In the genomic region with DNA sequence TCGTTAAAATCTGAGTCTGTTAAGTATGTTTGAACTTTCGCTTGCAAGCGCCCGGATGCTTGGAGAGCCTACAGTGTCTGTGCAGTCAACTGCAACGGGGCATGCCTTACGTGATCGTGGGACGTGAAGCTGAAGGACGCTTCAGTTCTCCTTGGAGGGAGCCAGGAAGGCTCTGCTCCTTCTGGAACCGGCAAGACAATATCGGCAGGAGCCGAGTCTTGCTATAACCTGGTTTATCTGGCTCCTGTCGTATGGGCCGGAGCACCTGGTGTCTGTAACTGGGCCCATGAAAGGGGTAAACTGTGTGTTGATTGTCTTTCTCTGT, we compare ENCODE assay signal across 16 mouse cellular contexts.
DNase-seq lines count a peak whose midpoint lies in the region; ATAC-seq and TF ChIP-seq lines count a peak whose summit lies in the region.
"Had no signal": no experiment of that assay in that cellular context is flagged by ENCODE, and none has a peak within 500 bp of the region (broad histone marks: within the 10 kb centered on the region; RNA-seq: fewer than 3 reads in every experiment).

No protein-coding gene starts in this region.

- H3K79me2 ChIP-seq in heart, adult 2 months (replicated peaks; ENCODE audit: control insufficient read depth, insufficient read depth, low read length): no peaks in the 10 kb centered on the region

- no peak for DNase-seq in heart, adult 2 months
- no peak for DNase-seq in midbrain, embryonic 10.5 days (ENCODE audit: low spot score)
- DNase-seq in midbrain, embryonic 11.5 days (ENCODE audit: low spot score, missing footprints): no peak
- no peak for DNase-seq in gastrocnemius, adult 18-20 months (ENCODE audit: low spot score)
- DNase-seq: adrenal gland, postnatal 25 days; cerebellum, adult 9-11 months; embryo, embryonic 11 days; lung, postnatal 36 days; right cerebral cortex, postnatal 4 days; thymus, adult 18-20 months had no signal

- intact Hi-C loops in heart, adult 2 months (cut with DNase I): no loop called here

- 78% methylated on average over 14 of the region's 14 CpGs for WGBS in heart, embryonic 15.5 days
- 80% methylated on average over 14 of the region's 14 CpGs for WGBS in heart, adult 2 months
- 72% methylated on average over 14 of the region's 14 CpGs for WGBS in midbrain, embryonic 10.5 days
- WGBS in midbrain, embryonic 11.5 days: 73% methylated on average over 14 of the region's 14 CpGs
- 75% methylated on average over 14 of the region's 14 CpGs for WGBS in hindbrain, embryonic 15.5 days
- WGBS in intestine, postnatal 0 days: 81% methylated on average over 14 of the region's 14 CpGs

- H3K4me1 ChIP-seq in heart, embryonic 15.5 days (replicated peaks): 0 out of 2 replicates have a peak, but pooled peaks cover 3% of the 10 kb centered on the region
- no peaks in the 10 kb centered on the region for H3K4me1 ChIP-seq in heart, adult 2 months (ENCODE audit: control insufficient read depth, insufficient read depth, low read length)
- peaks cover 24% of the 10 kb centered on the region for H3K4me1 ChIP-seq in midbrain, embryonic 10.5 days
- peaks cover 6% of the 10 kb centered on the region for H3K4me1 ChIP-seq in midbrain, embryonic 11.5 days (ENCODE audit: control insufficient read depth, insufficient read depth, low read length)
- H3K4me1 ChIP-seq in hindbrain, embryonic 15.5 days (replicated peaks): peaks cover 15% of the 10 kb centered on the region
- H3K4me1 ChIP-seq in intestine, postnatal 0 days (replicated peaks; ENCODE audit: control insufficient read depth, insufficient read depth, low read length): no peaks in the 10 kb centered on the region

- no peaks in the 10 kb centered on the region for H3K9me3 ChIP-seq in heart, embryonic 15.5 days (replicated peaks)
- H3K9me3 ChIP-seq in midbrain, embryonic 10.5 days (replicated peaks): 0 out of 2 replicates have a peak, but pooled peaks cover 6% of the 10 kb centered on the region
- no peaks in the 10 kb centered on the region for H3K9me3 ChIP-seq in midbrain, embryonic 11.5 days (ENCODE audit: control insufficient read depth, low read length)
- no peaks in the 10 kb centered on the region for H3K9me3 ChIP-seq in hindbrain, embryonic 15.5 days
- H3K9me3 ChIP-seq in intestine, postnatal 0 days (ENCODE audit: control insufficient read depth): no peaks in the 10 kb centered on the region

- no peaks in the 10 kb centered on the region for H3K36me3 ChIP-seq in heart, embryonic 15.5 days
- H3K36me3 ChIP-seq in heart, adult 2 months (ENCODE audit: control insufficient read depth, insufficient read depth, low read length): no peaks in the 10 kb centered on the region
- no peaks in the 10 kb centered on the region for H3K36me3 ChIP-seq in midbrain, embryonic 10.5 days
- H3K36me3 ChIP-seq in midbrain, embryonic 11.5 days (ENCODE audit: control insufficient read depth, insufficient read depth, low read length): no peaks in the 10 kb centered on the region
- no peaks in the 10 kb centered on the region for H3K36me3 ChIP-seq in hindbrain, embryonic 15.5 days
- H3K36me3 ChIP-seq in intestine, postnatal 0 days (ENCODE audit: control insufficient read depth, insufficient read depth): no peaks in the 10 kb centered on the region

- TF ChIP-seq CTCF in heart, adult 2 months (IDR thresholded peaks at IDR 0.05): no peak
- no peak for TF ChIP-seq CTCF in intestine, postnatal 0 days (IDR thresholded peaks at IDR 0.05; ENCODE audit: low read depth)

- 0 out of 2 replicates have a peak overlapping the region, but pooled peaks have one; percentile 13 for H3K4me2 ChIP-seq in heart, embryonic 15.5 days
- H3K4me2 ChIP-seq in midbrain, embryonic 11.5 days: no peak overlapping the region
- peak overlapping the region; percentile 45 for H3K4me2 ChIP-seq in hindbrain, embryonic 15.5 days
- H3K4me2 ChIP-seq in intestine, postnatal 0 days (replicated peaks; ENCODE audit: low read depth): no peak overlapping the region

- no peak for TF ChIP-seq EP300 in heart, adult 2 months (IDR thresholded peaks at IDR 0.05; ENCODE audit: insufficient read depth, low read depth, low read length)

- no peak overlapping the region for H3K4me3 ChIP-seq in heart, embryonic 15.5 days
- no peak overlapping the region for H3K4me3 ChIP-seq in heart, adult 2 months
- H3K4me3 ChIP-seq in midbrain, embryonic 10.5 days: peak overlapping the region; percentile 29; the same call in 1 of the 2 replicates
- H3K4me3 ChIP-seq in midbrain, embryonic 11.5 days (ENCODE audit: low read depth, low read length): no peak overlapping the region
- H3K4me3 ChIP-seq in hindbrain, embryonic 15.5 days: no peak overlapping the region
- no peak overlapping the region for H3K4me3 ChIP-seq in intestine, postnatal 0 days (ENCODE audit: low read depth, low read length)
- H3K4me3 ChIP-seq: left cerebral cortex, adult 2 months had no signal

- H3K9ac ChIP-seq in heart, embryonic 15.5 days: no peak overlapping the region
- H3K9ac ChIP-seq in heart, adult 2 months (ENCODE audit: low read depth, low read length): no peak overlapping the region
- H3K9ac ChIP-seq in midbrain, embryonic 11.5 days (ENCODE audit: low read length): no peak overlapping the region
- H3K9ac ChIP-seq in hindbrain, embryonic 15.5 days: no peak overlapping the region
- no peak overlapping the region for H3K9ac ChIP-seq in intestine, postnatal 0 days (ENCODE audit: low read depth, low read length)
- H3K9ac ChIP-seq: liver, embryonic 14.5 days had no signal

- ATAC-seq in heart, embryonic 15.5 days (replicated peaks; ENCODE audit: insufficient number of reproducible peaks, insufficient read depth, low FRiP score, low read depth): no peak
- no peak for ATAC-seq in midbrain, embryonic 11.5 days (ENCODE audit: low FRiP score)
- no peak for ATAC-seq in hindbrain, embryonic 15.5 days (ENCODE audit: low FRiP score, low read depth)
- ATAC-seq in intestine, postnatal 0 days: no peak
- ATAC-seq: activated CD4-positive, CD25-positive, alpha-beta regulatory T cell, adult 4 months had no signal

- no peak for TF ChIP-seq POLR2A in heart, adult 2 months (IDR thresholded peaks at IDR 0.05; ENCODE audit: insufficient read depth, low read depth, low read length)

- no peak overlapping the region for H3K27ac ChIP-seq in heart, embryonic 15.5 days
- no peak overlapping the region for H3K27ac ChIP-seq in heart, adult 2 months
- no peak overlapping the region for H3K27ac ChIP-seq in midbrain, embryonic 10.5 days (replicated peaks)
- no peak overlapping the region for H3K27ac ChIP-seq in midbrain, embryonic 11.5 days (ENCODE audit: low read depth, low read length)
- no peak overlapping the region for H3K27ac ChIP-seq in hindbrain, embryonic 15.5 days (replicated peaks)
- no peak overlapping the region for H3K27ac ChIP-seq in intestine, postnatal 0 days (ENCODE audit: low read depth, low read length)
- H3K27ac ChIP-seq: left cerebral cortex, adult 2 months; liver, embryonic 14.5 days had no signal

- H3K27me3 ChIP-seq in heart, embryonic 15.5 days: no peaks in the 10 kb centered on the region
- no peaks in the 10 kb centered on the region for H3K27me3 ChIP-seq in heart, adult 2 months (ENCODE audit: control insufficient read depth, insufficient read depth, low read length)
- H3K27me3 ChIP-seq in midbrain, embryonic 10.5 days (ENCODE audit: low read depth, poor library complexity, severe bottlenecking): peaks cover 9% of the 10 kb centered on the region; the same call in 1 of the 2 replicates
- no peaks in the 10 kb centered on the region for H3K27me3 ChIP-seq in midbrain, embryonic 11.5 days (ENCODE audit: control insufficient read depth, insufficient read depth, low read length)
- no peaks in the 10 kb centered on the region for H3K27me3 ChIP-seq in hindbrain, embryonic 15.5 days
- H3K27me3 ChIP-seq in intestine, postnatal 0 days (replicated peaks; ENCODE audit: control insufficient read depth, insufficient read depth, low read length): no peaks in the 10 kb centered on the region

Comparison
In these comparisons a context has a peak if more than half of its experiments do, and no peak if none do; other contexts are left out.
1. H3K4me2 ChIP-seq: peak in heart, embryonic 15.5 days (single experiment) and hindbrain, embryonic 15.5 days (single experiment); none in midbrain, embryonic 11.5 days (single experiment) and intestine, postnatal 0 days (single experiment).